8 mouse cellular contexts compared by ENCODE assay signal in the genomic region with DNA sequence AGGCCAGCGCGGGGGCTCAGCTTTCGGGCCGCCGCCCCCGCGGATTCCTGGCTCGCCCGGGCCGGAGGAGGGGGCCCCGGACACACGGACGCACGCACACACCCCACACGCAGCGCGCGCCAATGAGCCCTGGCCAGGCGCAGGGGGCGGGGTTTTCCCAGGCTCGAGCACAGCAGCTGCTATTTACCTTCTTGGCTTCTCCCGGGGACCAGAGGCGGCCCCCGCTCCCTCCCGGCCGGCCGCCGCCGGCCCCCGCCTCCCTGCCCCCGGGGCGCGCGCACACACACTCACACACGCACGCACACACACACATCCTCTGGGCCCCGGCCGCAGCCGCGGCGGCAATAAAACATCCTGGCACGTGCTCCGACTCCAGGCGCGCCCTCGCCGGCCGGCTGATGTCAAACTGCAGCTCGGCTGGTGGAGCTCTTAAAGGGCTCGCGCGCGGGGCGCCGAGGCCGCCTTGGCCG. TPM values are rescaled to one million over a fixed set of nuclear protein-coding genes. Genes with fewer than 3 reads are reported as not detected.
DNase-seq lines count a peak whose midpoint lies in the region; ATAC-seq and TF ChIP-seq lines count a peak whose summit lies in the region.

Gene Hes1, plus strand, starts transcription at position 401 of the 470 bp plus-strand sequence.

- peak; percentile 79 for ATAC-seq in lung, postnatal 0 days

- H3K4me2 ChIP-seq in lung, postnatal 0 days (replicated peaks; ENCODE audit: low read depth, low read length), result peak within 1 kb of the TSS; percentile 95

- H3K27me3 ChIP-seq in hindbrain, embryonic 10.5 days (ENCODE audit: insufficient read depth, poor library complexity, severe bottlenecking), result peaks cover 56% of the 10 kb centered on the region
- no peaks in the 10 kb centered on the region for H3K27me3 ChIP-seq in lung, postnatal 0 days (replicated peaks; ENCODE audit: insufficient read depth, low read length)

- peak within 1 kb of the TSS; percentile 82 for H3K9ac ChIP-seq in lung, postnatal 0 days (replicated peaks; ENCODE audit: low read depth)

- peak within 1 kb of the TSS; percentile 77 for H3K4me3 ChIP-seq in hindbrain, embryonic 10.5 days
- peak within 1 kb of the TSS; percentile 80 for H3K4me3 ChIP-seq in lung, postnatal 0 days (ENCODE audit: low read depth, low read length)

- H3K36me3 ChIP-seq in hindbrain, embryonic 10.5 days, result 0 out of 2 replicates have a peak, but pooled peaks cover 6% of the 10 kb centered on the region
- no peaks in the 10 kb centered on the region for H3K36me3 ChIP-seq in lung, postnatal 0 days (ENCODE audit: insufficient read depth, low read length)

- peaks cover 91% of the 10 kb centered on the region for H3K4me1 ChIP-seq in hindbrain, embryonic 10.5 days (replicated peaks)
- H3K4me1 ChIP-seq in lung, postnatal 0 days (ENCODE audit: insufficient read depth, low read depth, low read length), result peaks cover 10% of the 10 kb centered on the region; the same call in 1 of the 2 replicates

- TF ChIP-seq CTCF in lung, postnatal 0 days (IDR thresholded peaks at IDR 0.05), result no peak; the same call in none of the 2 replicates

- no peaks in the 10 kb centered on the region for H3K9me3 ChIP-seq in hindbrain, embryonic 10.5 days
- no peaks in the 10 kb centered on the region for H3K9me3 ChIP-seq in lung, postnatal 0 days (ENCODE audit: low read length)

- H3K27ac ChIP-seq in hindbrain, embryonic 10.5 days, result peak within 1 kb of the TSS; percentile 97
- H3K27ac ChIP-seq in lung, postnatal 0 days (ENCODE audit: low read length), result peak within 1 kb of the TSS; percentile 98

- DNase-seq in MN1 (ENCODE audit: low spot score), result peak; percentile 60
- peak; percentile 65 for DNase-seq in cerebellum, adult 9-10 months
- peak; percentile 85 for DNase-seq in frontal cortex, postnatal 10 days (ENCODE audit: low spot score in 2 of 2)
- peak; percentile 94 for DNase-seq in hindbrain, embryonic 10.5 days (ENCODE audit: low spot score)
- DNase-seq in layer of hippocampus, postnatal 10 days (ENCODE audit: low spot score in 2 of 2), result peak; percentile 76 to 84
- DNase-seq in lung, postnatal 0 days (ENCODE audit: low spot score), result peak; percentile 98
- peak; percentile 97 for DNase-seq in retina, postnatal 1 day
- peak; percentile 85 for DNase-seq in thymus, postnatal 4 days

- TF ChIP-seq EP300 in lung, postnatal 0 days (IDR thresholded peaks at IDR 0.05), result peak; percentile 40; the same call in 1 of the 2 replicates

- WGBS in hindbrain, embryonic 10.5 days, result under 1% methylated on average over 57 of the region's 57 CpGs
- WGBS in lung, postnatal 0 days, result 0% methylated on average over 22 of the region's 57 CpGs

RNA-seq across cellular contexts. Expression of gene Hes1, which starts in this region (rescaled TPM):
- polyA plus RNA-seq in hindbrain, embryonic 10.5 days (2016; fragmentation: Nextera tagmentation; extraction: Ambion mirVana), result 31.2 and 31.9 TPM in 2 replicates
- total RNA-seq in layer of hippocampus, postnatal 10 days (2021), result 10 to 100 TPM; 14.5 to 19.2 TPM
- 89.1 and 93.9 TPM in 2 replicates for polyA plus RNA-seq in lung, postnatal 0 days (2015; fragmentation: Nextera tagmentation; extraction: Ambion mirVana)

Comparison
In these comparisons a context has a peak if more than half of its experiments do, and no peak if none do; other contexts are left out.
1. Peak in every context shown above with its lines: DNase-seq, ATAC-seq, H3K4me3 ChIP-seq and H3K27ac ChIP-seq.